Mouse (Mus musculus): ENCODE measurements around the gene 1700086D15Rik.
A peak's percentile ranks its signal among the peaks of the same experiment; 100 is the strongest.

Gene 1700086D15Rik

DNA sequence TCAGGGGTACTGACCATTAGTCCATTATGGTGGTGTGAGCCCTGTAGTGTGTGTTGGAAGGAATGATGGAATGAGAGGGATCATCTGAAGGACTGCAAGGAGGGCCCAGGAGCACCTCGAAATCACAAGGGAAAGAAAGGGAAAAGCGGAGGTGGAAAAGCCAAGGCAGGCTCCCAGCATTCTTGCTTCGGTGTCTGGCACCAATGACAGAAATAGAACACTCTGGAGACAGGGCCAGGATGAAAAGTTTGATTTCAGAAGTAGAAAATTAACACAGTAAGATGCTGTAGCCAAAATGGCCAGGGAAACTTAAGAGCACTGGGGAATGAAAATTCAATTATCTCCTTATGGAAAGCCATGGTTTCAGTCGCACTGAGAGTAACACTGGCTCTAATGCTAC, 26.0 kb downstream of the 1700086D15Rik start:
- no peak for DNase-seq

DNA sequence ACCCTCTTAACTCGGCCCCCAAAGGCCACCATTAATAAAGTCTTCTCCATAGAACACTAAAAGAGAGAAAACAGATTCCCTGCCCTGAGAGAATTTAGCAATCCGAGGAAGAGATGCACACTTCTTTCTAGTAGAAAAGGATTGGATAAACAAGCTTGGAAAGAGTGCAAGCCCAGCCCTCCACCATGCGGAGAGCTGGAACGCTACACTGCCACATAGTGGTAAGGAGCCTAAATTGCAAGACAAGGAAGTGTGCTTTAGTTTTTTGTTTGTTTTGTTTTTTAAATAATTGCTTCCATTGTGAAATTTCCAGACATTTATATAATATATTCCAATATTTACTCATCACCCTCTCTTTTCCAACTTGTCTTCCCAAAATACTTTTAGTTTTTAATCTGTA, 30.6 kb downstream of the 1700086D15Rik start:
- DNase-seq, result no peak

DNA sequence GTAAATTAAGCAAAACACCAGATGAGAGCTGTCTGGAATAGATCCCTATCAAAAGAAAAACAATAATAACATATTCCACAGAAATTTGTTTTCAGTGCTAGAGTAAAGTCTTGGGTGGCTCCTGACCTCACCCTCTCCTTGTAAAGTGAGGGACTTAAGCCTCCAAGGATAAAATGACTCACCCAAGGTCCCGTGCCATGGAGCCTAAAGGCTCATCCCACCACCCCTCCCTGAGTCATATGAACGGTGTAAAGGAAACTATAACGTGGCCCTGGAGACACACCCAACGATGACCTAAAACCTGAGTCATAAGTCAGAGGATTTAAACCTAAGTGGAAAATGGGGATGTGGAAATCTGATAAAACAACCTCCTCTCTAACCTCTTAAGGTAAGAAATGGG, 31.0 kb downstream of the 1700086D15Rik start:
- DNase-seq, result no peak

DNA sequence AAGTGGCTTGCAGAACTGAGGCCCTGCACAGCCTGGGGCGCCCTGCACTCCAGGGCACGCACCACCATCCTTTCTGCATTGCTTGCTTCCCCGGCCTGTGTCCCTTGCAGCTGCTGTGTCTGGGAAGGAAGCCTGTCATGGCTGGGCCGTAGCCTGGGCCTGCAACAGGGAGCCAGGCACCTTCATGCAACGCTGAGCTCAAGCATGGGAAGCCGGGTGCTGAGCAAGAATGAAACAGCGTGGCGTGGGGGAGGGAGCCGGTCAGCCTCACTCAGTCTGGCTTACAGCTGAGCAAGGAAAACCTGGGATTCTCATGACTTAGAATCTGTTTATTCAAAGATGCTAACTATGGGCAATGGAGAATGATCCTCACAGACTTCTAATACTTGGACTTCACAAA, 33.1 kb downstream of the 1700086D15Rik start:
- DNase-seq, result no peak

DNA sequence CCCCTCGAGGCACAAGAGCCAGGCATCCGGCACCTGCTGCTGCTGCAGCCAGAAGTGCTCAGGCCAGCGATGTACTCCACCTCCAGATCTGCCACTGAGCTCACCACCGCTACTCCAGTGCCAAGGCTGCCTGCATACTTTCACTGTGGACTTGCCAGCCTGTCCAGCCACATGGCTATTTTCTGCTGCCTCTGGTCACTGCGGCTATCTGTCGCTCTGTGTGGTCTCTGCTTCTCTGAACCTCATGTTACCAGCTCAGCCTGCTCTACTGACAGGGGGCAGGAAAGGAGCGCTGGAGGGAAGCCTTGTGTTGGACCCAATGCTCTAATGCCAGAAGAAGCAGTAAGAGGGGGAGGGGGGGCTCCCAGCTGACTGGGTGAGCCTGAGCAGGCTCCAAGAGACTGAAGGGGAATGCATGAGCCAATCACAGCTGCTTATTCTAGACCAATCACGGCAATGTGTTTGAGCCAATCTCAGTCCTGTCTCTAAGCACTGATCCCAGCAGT, 34.7 kb downstream of the 1700086D15Rik start:
- peak; percentile 51 for DNase-seq

DNA sequence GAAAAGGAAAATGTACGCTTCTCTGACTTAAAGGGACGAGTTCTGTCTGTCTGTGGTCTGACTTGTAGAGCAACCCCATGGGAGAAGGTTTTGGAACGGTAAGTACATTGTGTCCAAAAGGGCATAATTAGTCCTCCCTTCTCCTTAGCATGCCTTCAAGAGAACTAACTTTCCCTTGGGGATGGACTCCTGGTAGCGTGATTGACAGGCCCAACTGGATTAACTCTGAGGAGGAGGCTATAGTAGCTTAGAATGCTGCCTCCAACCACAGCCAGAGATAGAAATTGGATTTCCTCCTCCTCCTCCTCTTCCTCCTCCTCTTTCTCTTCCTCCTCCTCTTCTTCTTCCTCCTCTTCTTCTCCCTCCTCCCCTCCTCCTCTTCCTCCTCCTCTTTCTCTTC, 39.4 kb downstream of the 1700086D15Rik start:
- DNase-seq, result no peak

DNA sequence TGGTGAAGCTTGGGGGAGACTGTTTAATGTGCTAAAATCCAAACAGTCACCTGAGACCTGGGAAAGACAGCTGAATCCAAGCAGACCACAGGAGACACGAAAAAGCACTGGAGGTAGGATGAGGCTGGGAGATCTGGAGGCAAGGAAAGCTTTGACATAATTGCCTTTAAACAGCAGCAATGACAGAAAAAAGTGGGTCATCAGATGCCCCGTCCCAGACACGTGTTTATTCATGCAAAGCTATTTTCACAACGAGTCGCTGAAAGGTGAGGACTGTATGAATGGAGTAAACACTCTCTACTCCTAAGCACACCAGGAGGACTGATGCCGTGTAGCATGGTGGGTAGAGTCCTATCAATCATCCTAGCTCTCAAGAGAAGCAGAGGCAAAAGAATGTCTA, 43.9 kb downstream of the 1700086D15Rik start:
- no peak for DNase-seq

DNA sequence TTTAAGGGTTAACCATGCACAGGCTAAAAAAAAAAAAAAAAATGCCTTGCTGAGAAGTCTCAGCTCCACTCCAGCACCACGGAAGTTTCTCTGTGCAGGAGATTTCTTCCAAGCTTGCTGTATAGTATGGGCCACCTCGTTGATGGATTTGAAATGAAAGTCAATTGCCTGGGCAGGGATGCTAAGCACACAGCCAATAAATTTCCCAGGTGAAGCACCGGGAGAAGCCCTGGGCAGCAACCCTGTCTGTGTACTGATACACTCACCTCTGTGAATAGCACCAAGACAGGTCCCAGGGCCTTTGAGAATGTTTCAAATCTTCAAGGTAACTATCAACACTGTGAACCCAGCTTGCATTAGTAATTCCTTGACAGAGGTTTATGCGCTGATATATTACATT, 47.6 kb downstream of the 1700086D15Rik start:
- DNase-seq, result no peak

DNA sequence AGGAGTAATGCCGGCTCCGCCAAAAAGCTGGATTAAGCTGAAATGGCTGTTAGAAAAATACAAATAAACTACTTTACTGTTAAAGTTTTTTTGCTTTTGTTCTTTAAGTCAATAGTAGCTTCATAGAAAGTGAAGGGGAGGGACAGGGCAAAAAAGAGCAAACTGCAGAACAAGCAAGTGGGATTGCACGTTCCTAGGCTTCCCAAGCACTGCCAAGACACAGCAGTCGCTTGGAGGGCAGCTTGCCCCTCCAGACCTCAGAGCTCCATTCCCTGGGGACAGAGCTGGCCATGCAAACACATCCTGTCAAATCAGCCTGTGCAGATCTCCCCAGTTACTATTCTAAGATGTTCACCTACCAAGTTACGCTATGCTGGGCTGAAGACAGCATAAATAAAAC, 48.0 kb downstream of the 1700086D15Rik start:
- DNase-seq, result no peak

DNA sequence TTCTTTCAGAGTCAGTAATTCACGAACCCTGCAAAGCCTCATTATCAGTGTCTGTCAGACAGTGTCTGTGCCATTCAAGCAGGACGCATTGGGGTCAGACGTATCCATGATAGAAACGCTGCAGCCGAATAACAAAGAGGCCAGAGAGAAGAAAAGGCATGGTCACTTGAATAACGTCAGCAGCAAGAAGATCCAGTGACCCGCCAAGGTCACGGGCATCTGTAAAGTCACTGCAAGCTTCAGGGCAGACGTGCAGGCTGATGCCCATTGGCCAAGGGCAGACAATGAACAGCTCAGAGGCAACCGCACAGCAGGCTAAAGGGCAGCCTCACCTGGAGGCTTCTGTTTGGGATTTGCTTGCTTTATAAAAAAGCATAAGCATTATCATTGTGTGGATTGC, 49.6 kb downstream of the 1700086D15Rik start:
- DNase-seq, result no peak

DNA sequence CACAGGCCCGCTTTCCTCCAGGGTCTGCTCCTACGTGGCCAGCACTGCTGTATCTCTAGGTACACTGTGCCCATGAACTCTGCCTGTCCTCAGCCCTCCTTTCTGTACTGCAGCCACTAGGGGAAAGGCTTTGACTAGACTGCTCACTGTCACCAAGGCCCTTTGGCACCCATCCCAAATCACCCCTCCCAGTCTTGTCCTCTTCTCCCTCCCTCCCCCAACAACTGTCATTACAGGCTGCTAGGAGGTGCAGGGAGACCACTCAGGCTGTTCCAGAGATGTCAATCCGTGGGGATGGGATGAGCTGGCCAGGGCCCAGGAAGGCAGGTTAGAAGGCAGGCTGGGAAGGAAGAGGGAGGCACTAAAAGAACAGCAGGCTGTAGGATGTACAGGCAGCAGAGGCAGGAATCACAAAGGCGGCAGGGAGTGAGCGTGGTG, 51.9 kb downstream of the 1700086D15Rik start:
- no peak for DNase-seq

DNA sequence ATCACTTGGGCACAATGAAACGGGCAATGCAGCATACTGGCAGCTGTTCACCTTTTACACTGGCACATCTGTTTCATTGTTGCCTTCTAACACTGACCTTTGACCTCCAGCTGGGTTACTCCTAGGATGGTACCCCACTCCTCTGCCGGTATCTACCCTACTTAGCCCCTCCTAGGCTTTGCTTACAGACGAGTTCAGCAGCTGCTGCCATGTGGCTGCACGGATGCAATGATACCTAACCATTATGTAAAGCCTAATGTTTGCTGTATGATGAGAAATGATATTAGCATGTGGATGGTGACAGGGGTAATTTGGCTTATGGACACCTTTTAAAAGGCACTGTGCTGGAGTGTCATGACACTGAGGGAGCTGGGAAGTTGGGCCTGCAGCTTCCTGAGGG, 52.5 kb downstream of the 1700086D15Rik start:
- DNase-seq, result no peak

DNA sequence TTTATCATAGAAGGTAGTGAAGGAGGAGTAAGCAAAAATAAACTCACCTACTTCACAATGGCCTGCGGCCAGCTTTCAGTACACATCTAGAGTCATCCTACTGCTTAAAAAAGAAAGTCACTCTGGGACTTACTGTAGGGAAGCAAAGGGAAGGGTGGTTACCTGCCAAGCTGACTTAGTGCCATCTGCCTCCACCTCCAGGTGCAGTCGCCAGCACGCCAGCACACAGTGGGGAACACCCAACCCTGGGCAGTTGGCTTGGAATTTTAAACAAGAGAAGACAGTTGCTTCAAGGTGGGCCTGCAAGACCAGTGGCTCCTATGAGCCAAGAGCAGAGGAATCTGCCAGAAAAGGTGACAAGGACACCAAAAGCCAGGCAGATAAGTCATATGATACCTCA, 55.6 kb downstream of the 1700086D15Rik start:
- no peak for DNase-seq
